Mouse (Mus musculus) telencephalon, adult 2 months (tissue): ENCODE data around the gene Noc3l.

Experiments
- DNase-seq: peaks from one replicate; pipeline ENCODE4 v3.0.0-alpha.2; 2011; ENCODE audit warnings: low read depth, low spot score

The Noc3l gene

GRCm38 (mm10) chr19:38758685-38759472 is 60.2 kb downstream of the Noc3l start:
- no peak for DNase-seq

- DNase-seq, result no peak
Measured at GRCm38 (mm10) chr19:38758056-38758455, 61.0 kb downstream of the Noc3l start.

- DNase-seq, result no peak
Measured at GRCm38 (mm10) chr19:38757161-38757560, 61.9 kb downstream of the Noc3l start.

GRCm38 (mm10) chr19:38750192-38750591 is 68.8 kb downstream of the Noc3l start:
- no peak for DNase-seq

- DNase-seq, result no peak
Measured at GRCm38 (mm10) chr19:38746492-38747014, 72.5 kb downstream of the Noc3l start.

- DNase-seq, result no peak
Measured at GRCm38 (mm10) chr19:38745810-38746491, 73.1 kb downstream of the Noc3l start.

- no peak for DNase-seq
Measured at GRCm38 (mm10) chr19:38744546-38744945, 74.5 kb downstream of the Noc3l start.
